Mouse (Mus musculus) cerebellum, adult 2 months (tissue): ENCODE results near the gene Kcnj13. TPM values are rescaled to one million over a fixed set of nuclear protein-coding genes. Genes with fewer than 3 reads are reported as not detected.
A peak's percentile ranks its signal among the peaks of the same experiment; 100 is the strongest.

Experiments
- DNase-seq, 2 experiments: peaks; one replicate each; pipeline ENCODE4 v3.0.0; 2021
- H3K27ac ChIP-seq: fragments of 200-500 bp; 2 replicates; pipeline ENCODE4 v1.5.1; 2012; ENCODE audit warnings: low read length, control low read depth, inconsistent platforms; ENCODE audit not compliant: insufficient read depth
- H3K27me3 ChIP-seq: fragments of 200-500 bp; 2 replicates; pipeline ENCODE4 v1.6.1; 2012; ENCODE audit warnings: inconsistent platforms, mild to moderate bottlenecking, low read length, moderate library complexity; ENCODE audit not compliant: control insufficient read depth, insufficient read depth
- H3K4me1 ChIP-seq: fragments of 200-500 bp; 2 replicates; pipeline ENCODE4 v1.6.1; 2011; ENCODE audit warnings: low read length; ENCODE audit not compliant: control insufficient read depth, insufficient read depth
- H3K4me3 ChIP-seq: fragments of 200-500 bp; replicated peaks from 2 replicates; pipeline ENCODE3; 2011; ENCODE audit warnings: mild to moderate bottlenecking, low read depth, low read length, control low read depth; ENCODE audit not compliant: insufficient read depth
- CTCF ChIP-seq: fragments of 200-500 bp; IDR thresholded peaks from 2 replicates; pipeline ENCODE4 v1.5.1; 2011; ENCODE audit warnings: low read depth, mild to moderate bottlenecking, control low read depth, low read length, moderate library complexity, borderline replicate concordance; ENCODE audit not compliant: insufficient read depth
- POLR2A ChIP-seq: fragments of 200-500 bp; IDR thresholded peaks from 2 replicates; pipeline ENCODE4 v1.6.1; 2011; ENCODE audit warnings: low read length, control low read depth, borderline replicate concordance; ENCODE audit not compliant: insufficient read depth
- WGBS: fragments of 180-500 bp; shearing (Covaris S2); methylation state at CpG from one replicate; pipeline ENCODE4 v1.1.7; 2018; 5-methylcytosine and 5-hydroxymethylcytosine counted together
- polyA plus RNA-seq: library from polyadenylated mRNA; depleted of rRNA; stranded (reverse); fragments of >200 nt; gene quantifications from 2 replicates; pipeline ENCODE4 v1.2.3, GENCODE M21; 2012; rRNA removed

Gene Kcnj13
- polyA plus RNA-seq, 1 experiment: 5.5 TPM

DNA sequence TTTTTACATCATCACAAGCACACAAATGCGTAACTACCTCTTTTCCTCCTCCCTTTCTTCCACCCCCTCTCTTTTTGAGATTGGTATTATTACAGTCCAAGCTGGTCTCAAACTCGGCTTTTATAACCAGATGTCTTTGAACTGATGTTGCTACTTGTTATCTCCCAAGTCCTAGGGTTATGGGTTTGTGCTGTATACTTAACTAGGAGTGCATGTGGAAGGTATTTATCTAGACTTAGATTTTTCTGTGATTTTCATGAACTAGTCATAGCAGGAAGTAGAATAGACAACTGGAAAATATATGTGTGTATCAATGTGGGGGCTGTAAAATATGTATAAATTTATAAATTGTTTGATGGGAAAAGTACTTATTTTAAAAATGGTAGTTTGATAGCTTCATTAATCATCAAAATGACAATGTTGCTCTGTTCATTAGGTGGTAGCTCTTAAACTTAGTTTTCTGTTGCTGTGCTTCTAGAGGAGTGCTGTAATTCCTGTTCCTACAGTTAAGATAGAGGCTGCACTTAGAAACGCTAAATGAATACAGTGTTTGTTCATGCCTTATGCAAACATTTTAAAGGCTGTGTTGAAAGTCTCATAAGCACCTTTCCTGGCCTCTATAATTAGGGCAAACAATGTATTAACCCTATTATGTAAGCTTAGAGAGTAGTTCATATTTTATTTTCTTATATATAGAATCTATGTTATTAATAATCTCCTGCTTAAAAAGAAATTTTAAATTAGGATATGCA lies 909 bp downstream of the Kcnj13 start:
- 92% methylated on average over 3 of the region's 3 CpGs for WGBS
- no peaks in the 10 kb centered on the region for H3K27me3 ChIP-seq
- no peak for DNase-seq
- TF ChIP-seq POLR2A (no peak), CTCF (no peak)
- no peak overlapping the region for H3K4me3 ChIP-seq
- H3K4me1 ChIP-seq: no peaks in the 10 kb centered on the region
- H3K27ac ChIP-seq: no peak overlapping the region

- TF ChIP-seq CTCF (no peak), POLR2A (no peak)
- Histone ChIP-seq H3K27ac (no peak overlapping the region), H3K27me3 (no peaks in the 10 kb centered on the region), H3K4me1 (no peaks in the 10 kb centered on the region), H3K4me3 (no peak overlapping the region)
- DNase-seq: no peak
- WGBS: 91% methylated on average over 9 of the region's 9 CpGs
These were observed 8.0 kb downstream of the Kcnj13 start for GRCm38 (mm10) chr1:87386436-87387092.

DNA sequence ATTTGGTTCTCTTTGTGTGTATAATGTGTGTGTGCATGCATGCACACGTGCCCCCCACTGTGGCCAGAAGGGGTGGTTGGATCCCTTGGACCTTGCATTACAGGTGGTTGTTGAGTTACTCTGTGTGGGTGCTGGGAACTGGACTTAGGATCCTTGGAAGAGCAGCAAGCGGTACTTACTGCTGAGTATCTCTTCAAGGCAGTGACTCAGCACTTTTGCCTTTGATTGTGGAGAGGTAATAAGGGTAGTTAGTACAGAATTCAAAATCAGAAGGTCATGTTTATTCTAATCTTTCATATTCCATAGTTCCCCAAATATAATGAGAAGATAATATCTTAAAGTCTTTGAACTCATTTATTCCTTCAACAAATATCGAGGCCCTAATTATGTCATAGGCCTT lies 13.4 kb downstream of the Kcnj13 start:
- Histone ChIP-seq H3K4me1 (no peaks in the 10 kb centered on the region), H3K4me3 (no peak overlapping the region), H3K27ac (no peak overlapping the region), H3K27me3 (no peaks in the 10 kb centered on the region)
- TF ChIP-seq CTCF (no peak), POLR2A (no peak)
- DNase-seq: no peak
- WGBS: 92% methylated on average over 3 of the region's 3 CpGs

DNA sequence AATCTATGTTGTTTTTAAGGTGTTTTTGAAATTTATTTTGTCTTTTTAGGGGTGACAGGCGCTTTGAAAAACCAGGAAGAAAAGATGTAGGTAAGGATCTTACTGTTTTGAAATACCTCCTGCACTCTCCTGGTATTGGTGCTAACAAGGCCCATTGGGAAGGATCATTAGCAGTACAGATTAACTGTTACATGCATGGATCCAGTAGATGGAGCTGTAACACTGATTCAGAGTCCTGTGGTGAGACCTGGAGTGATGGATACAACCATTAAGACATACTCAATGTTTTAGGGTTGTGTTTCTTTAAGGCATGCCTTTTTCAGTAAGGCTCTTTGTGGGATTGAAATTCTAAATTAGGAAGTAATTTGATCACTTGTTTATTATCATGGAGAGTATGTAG lies 14.6 kb downstream of the Kcnj13 start:
- H3K27ac ChIP-seq: no peak overlapping the region
- no peaks in the 10 kb centered on the region for H3K4me1 ChIP-seq
- no peaks in the 10 kb centered on the region for H3K27me3 ChIP-seq
- DNase-seq: no peak
- TF ChIP-seq CTCF (no peak), POLR2A (no peak)
- no peak overlapping the region for H3K4me3 ChIP-seq
- WGBS: 94% methylated on average over 1 of the region's 1 CpGs

DNA sequence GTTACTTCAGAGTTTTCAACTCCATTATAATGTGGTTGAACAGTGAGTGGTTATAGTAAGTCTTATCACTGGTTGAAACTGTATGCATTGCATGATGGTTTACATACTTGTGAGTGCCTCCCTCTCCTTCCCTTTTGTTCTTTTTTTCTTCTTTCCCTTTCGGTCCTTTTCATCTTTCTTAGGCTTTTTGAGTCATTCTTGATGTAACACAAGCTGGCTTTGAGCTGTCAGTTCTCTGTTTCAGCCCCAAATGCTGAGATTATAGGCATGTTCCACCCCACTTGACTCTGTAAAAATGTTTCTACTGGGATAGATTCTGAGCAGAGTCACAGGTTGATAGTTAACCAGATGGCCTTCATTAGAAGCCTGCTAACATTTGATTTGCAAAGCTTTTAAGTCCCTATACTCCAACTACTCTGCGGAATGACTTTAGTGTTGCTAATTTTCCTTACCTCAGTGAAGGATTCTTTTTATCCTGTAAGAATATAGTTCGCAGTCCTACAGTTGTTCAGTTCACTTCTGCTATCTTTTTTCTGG lies 16.4 kb downstream of the Kcnj13 start:
- no peak for TF ChIP-seq POLR2A
- no peak for TF ChIP-seq CTCF
- Histone ChIP-seq H3K4me3 (no peak overlapping the region), H3K4me1 (no peaks in the 10 kb centered on the region), H3K27ac (no peak overlapping the region), H3K27me3 (no peaks in the 10 kb centered on the region)
- 97% methylated on average over 3 of the region's 3 CpGs for WGBS
- DNase-seq: no peak

- TF ChIP-seq CTCF (no peak), POLR2A (no peak)
- Histone ChIP-seq H3K4me3 (no peak overlapping the region), H3K27ac (no peak overlapping the region), H3K4me1 (no peaks in the 10 kb centered on the region), H3K27me3 (no peaks in the 10 kb centered on the region)
- WGBS: 72% methylated on average over 1 of the region's 1 CpGs
- DNase-seq: no peak
These were observed 34.3 kb downstream of the Kcnj13 start for GRCm38 (mm10) chr1:87360276-87360675.

DNA sequence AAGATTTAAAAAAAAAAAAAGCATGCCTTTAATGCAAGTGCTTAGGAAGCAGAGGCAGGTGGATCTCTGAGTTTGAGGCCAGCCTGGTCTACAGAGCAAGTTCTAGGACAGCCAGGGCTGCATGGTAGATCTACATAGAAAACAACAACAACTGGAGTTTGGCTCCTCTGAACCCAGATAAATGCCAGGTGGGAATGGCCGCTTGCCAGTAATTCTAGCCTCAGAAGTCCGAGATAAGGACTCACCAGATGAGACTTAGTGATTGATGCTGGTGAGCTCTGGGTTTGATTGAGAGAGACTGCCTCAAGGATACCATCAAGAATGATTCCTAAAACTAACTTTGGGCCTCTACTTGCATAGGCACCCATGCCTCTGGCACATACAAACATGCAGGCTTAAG lies 44.0 kb downstream of the Kcnj13 start:
- TF ChIP-seq CTCF: no peak
- no peak for TF ChIP-seq POLR2A
- no peaks in the 10 kb centered on the region for H3K4me1 ChIP-seq
- WGBS: 54% methylated on average over 2 of the region's 2 CpGs
- peak in 1 of 2 experiments; percentile 17 for DNase-seq
- H3K27ac ChIP-seq: no peak overlapping the region
- H3K4me3 ChIP-seq: no peak overlapping the region
- no peaks in the 10 kb centered on the region for H3K27me3 ChIP-seq

Other genes with a start within 250 kb of the Kcnj13 start
- gene Ecel1, start 238.2 kb downstream of the Kcnj13 start, polyA plus RNA-seq: 15.5 and 16.0 TPM in 2 replicates
- gene Prss56, start 211.4 kb downstream of the Kcnj13 start, polyA plus RNA-seq: 0.10 TPM in 2 replicates
- not detected in 2 replicates for gene Chrnd, start 204.1 kb downstream of the Kcnj13 start, polyA plus RNA-seq
- not detected in 2 replicates for gene Chrng, start 190.1 kb downstream of the Kcnj13 start, polyA plus RNA-seq
- 51.4 and 56.2 TPM in 2 replicates for gene Eif4e2, start 180.8 kb downstream of the Kcnj13 start, polyA plus RNA-seq
- 61.8 and 65.7 TPM in 2 replicates for gene Efhd1, start 130.4 kb downstream of the Kcnj13 start, polyA plus RNA-seq
- gene Gigyf2, start 67.7 kb downstream of the Kcnj13 start, polyA plus RNA-seq: 61.4 and 63.1 TPM in 2 replicates
- 0.59 TPM in 1 of 2 replicates, not detected in the other for gene Snorc, start 75.5 kb upstream of the Kcnj13 start, polyA plus RNA-seq
- gene Neu2, start 115.2 kb upstream of the Kcnj13 start, polyA plus RNA-seq: 3.7 and 5.2 TPM in 2 replicates
- gene Ngef, start 179.1 kb upstream of the Kcnj13 start, polyA plus RNA-seq: 21.8 and 25.5 TPM in 2 replicates
- 4.7 and 5.6 TPM in 2 replicates for gene Inpp5d, start 225.6 kb upstream of the Kcnj13 start, polyA plus RNA-seq